Mouse (Mus musculus) neutrophil, adult 59 days (primary cell): ENCODE results near the gene Gm49392. TPM values are rescaled to one million over a fixed set of nuclear protein-coding genes. Genes with fewer than 3 reads are reported as not detected.

Source experiments
- total RNA-seq, 2 experiments: library from RNA; stranded (reverse); gene quantifications; 1 replicate in 1 of 2; 2 replicates in 1 of 2; pipeline ENCODE4 v1.2.4; 2023

Gm49392 gene
- not detected for total RNA-seq

DNA sequence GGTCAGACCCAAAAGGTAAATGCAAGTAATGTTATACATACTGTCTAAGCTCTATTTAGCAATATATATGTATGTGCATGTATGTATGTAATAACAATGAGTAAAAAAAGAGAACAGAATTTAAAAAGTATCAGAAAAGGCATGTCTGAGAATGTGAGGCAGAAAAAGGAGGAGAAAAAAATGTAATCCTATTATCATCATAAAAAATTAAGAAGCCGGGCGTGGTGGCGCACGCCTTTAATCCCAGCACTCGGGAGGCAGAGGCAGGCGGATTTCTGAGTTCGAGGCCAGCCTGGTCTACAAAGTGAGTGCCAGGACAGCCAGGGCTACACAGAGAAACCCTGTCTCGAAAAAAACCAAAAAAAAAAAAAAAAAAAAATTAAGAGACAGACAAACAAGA, at the start of gene Gm49392:
Gm49392 (minus strand) TSS at position 101 of the 400 bp plus-strand sequence.

DNA sequence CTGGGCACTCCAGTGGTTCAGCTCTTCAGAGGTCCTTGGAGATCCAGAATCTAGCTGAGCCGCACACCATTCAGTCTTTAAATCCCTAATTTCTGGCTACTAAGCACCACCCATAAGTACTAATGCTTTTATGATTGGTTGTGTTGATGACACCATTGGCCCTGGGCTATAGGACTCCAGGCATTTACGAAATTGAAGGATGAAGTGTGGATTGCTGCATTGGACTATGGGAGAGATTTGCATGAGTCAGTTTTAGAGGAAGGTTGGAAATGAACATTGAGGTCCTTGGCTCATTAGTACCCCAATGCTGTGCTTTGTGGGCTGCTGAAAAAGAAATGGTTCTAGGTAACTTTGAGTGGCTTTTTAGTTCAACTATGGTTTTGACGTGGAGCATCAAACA, 45.2 kb upstream of the Gm49392 start, which contains the start of gene Tpbpa:
Tpbpa (minus strand) TSS at position 101 of the 400 bp plus-strand sequence.

GRCm38 (mm10) chr13:60936500-60936901, 39.8 kb upstream of the Gm49392 start, which contains the start of the genes Gm49391 and Ctla2a:
TSS of gene Gm49391 (minus strand) at chr13:60936571.
TSS of gene Ctla2a (minus strand) at chr13:60936625.

GRCm38 (mm10) chr13:60935490-60935889, 38.8 kb upstream of the Gm49392 start, which contains the start of gene Gm49393:
TSS of gene Gm49393 (minus strand) at chr13:60935590.

GRCm38 (mm10) chr13:60904780-60905179, 8.1 kb upstream of the Gm49392 start, which contains the start of gene Tpbpb:
TSS of gene Tpbpb (minus strand) at chr13:60904880.

DNA sequence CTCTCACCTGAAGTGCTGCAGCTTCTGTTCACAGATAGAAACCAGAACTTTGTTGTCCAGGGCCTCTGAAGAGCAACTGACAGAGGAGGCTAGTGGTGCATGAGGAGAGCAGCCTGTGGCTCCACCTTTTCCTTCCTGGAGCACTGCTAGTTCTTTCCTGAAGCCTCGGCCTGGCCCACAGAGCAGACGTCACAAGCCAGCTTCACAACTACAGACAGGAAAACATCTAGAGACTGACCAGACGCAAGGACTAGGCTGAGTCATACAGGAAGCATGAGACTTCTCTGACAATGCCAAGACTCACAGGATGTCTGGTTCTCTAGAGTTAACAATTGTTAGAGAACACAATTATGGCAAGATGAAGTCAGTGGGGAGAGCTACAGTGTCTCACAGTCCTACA, 634 bp upstream of the Gm49392 start, which contains the start of gene Ctla2b:
Ctla2b (minus strand) TSS at position 120 of the 400 bp plus-strand sequence.

DNA sequence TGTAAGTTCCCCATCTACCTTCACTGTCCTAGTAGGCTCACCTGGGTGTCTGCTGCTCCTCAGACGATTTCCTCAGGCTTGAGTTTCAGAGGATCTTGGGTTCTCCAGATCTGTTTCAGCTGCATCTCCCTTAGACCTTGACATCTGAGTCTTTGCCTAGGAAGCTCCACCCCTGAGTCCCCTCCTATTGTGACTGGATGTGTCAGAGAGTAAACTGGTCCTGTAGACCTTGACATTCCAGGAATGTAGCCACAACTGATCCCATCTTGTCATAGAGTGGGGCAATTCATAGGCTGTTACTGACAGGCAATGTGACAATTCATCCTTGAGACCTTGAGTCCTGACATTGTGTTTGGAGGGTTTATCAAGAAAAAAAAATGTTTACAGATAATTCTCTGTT, 32.4 kb downstream of the Gm49392 start, which contains the start of gene 4930486L24Rik:
4930486L24Rik (minus strand) TSS at position 195 of the 400 bp plus-strand sequence.

GRCm38 (mm10) chr13:60802749-60803148, 93.9 kb downstream of the Gm49392 start, which contains the start of gene Ctsll3:
TSS of gene Ctsll3 (minus strand) at chr13:60802849.

Other genes starting within 250 kb of the Gm49392 start
- not detected for gene BC051665, start 110.5 kb downstream of the Gm49392 start, total RNA-seq
- not detected for gene Ctsll3, start 94.0 kb downstream of the Gm49392 start, total RNA-seq
- gene 4930486L24Rik, start 32.4 kb downstream of the Gm49392 start, total RNA-seq = not detected
- gene Ctla2b, start 553 bp upstream of the Gm49392 start, total RNA-seq = under 1 TPM in 1 of 2 experiments, not detected in 1; 0.46 TPM
- not detected for gene Tpbpb, start 8.0 kb upstream of the Gm49392 start, total RNA-seq
- not detected for gene Gm49393, start 38.7 kb upstream of the Gm49392 start, total RNA-seq
- not detected for gene Gm49391, start 39.7 kb upstream of the Gm49392 start, total RNA-seq
- 1 to 10 TPM in 1 of 2 experiments, under 1 TPM in 1; 0.71 to 1.8 TPM for gene Ctla2a, start 39.7 kb upstream of the Gm49392 start, total RNA-seq
- not detected for gene Tpbpa, start 45.1 kb upstream of the Gm49392 start, total RNA-seq
- not detected for gene Ctsj, start 109.1 kb upstream of the Gm49392 start, total RNA-seq
- gene Ctsq, start 143.7 kb upstream of the Gm49392 start, total RNA-seq = not detected